Mouse (Mus musculus) spleen, postnatal 14 days (tissue): ENCODE measurements around the gene Pisd.

Experiments
- DNase-seq, 2 experiments: peaks; one replicate each; pipeline ENCODE4 v3.0.0; 2021 to 2022; ENCODE audit warnings: low spot score in 2 of 2

The Pisd gene

GRCm38 (mm10) chr5:32706226-32706780 lies 79.1 kb downstream of the Pisd start:
- DNase-seq = no peak

- no peak for DNase-seq
Observed at GRCm38 (mm10) chr5:32697208-32697867, 88.1 kb downstream of the Pisd start.

GRCm38 (mm10) chr5:32693411-32693810 lies 92.0 kb downstream of the Pisd start:
- no peak for DNase-seq
